Mouse (Mus musculus) spleen, adult 2 months (tissue): ENCODE data around the gene Arsk. TPM values are rescaled to one million over a fixed set of nuclear protein-coding genes. Genes with fewer than 3 reads are reported as not detected.

Source experiments
- DNase-seq, 2 experiments: peaks; one replicate each; pipeline versions ENCODE4 v3.0.0 to v3.0.0-alpha.2; 2012 to 2021; ENCODE audit warnings: low spot score in 2 of 2, low read depth in 1 of 2
- H3K27ac ChIP-seq: fragments of 200-500 bp; 2 replicates; pipeline ENCODE4 v1.5.1; 2012; ENCODE audit warnings: low read length, inconsistent platforms; ENCODE audit not compliant: insufficient read depth
- H3K27me3 ChIP-seq: fragments of 200-500 bp; 2 replicates; pipeline ENCODE4 v1.6.1; 2012; ENCODE audit warnings: mild to moderate bottlenecking, moderate library complexity, low read length, inconsistent platforms; ENCODE audit not compliant: control insufficient read depth, insufficient read depth
- H3K36me3 ChIP-seq: fragments of 200-500 bp; 2 replicates; pipeline ENCODE4 v1.6.1; 2012; ENCODE audit warnings: mild to moderate bottlenecking, low read length, inconsistent platforms; ENCODE audit not compliant: control insufficient read depth, insufficient read depth
- H3K4me1 ChIP-seq: fragments of 200-500 bp; 2 replicates; pipeline ENCODE4 v1.6.1; 2011; ENCODE audit warnings: inconsistent platforms; ENCODE audit not compliant: control insufficient read depth, insufficient read depth, insufficient read length
- H3K4me3 ChIP-seq: fragments of 200-500 bp; 2 replicates; pipeline ENCODE4 v1.5.1; 2011; ENCODE audit warnings: mild to moderate bottlenecking, inconsistent platforms; ENCODE audit not compliant: insufficient read depth, insufficient read length; ENCODE audit errors: extremely low read depth
- CTCF ChIP-seq: fragments of 200-500 bp; IDR thresholded peaks from 2 replicates; pipeline ENCODE4 v1.5.1; 2011; ENCODE audit warnings: mild to moderate bottlenecking, inconsistent platforms; ENCODE audit not compliant: insufficient read depth, insufficient read length, insufficient replicate concordance; ENCODE audit errors: extremely low read depth
- POLR2A ChIP-seq: fragments of 200-500 bp; IDR thresholded peaks from 2 replicates; pipeline ENCODE4 v1.6.1; 2011; ENCODE audit warnings: low read depth, low read length, inconsistent platforms
- WGBS: fragments of 180-500 bp; shearing (Covaris S2); methylation state at CpG from one replicate; pipeline ENCODE4 v1.1.7; 2018; 5-methylcytosine and 5-hydroxymethylcytosine counted together
- polyA plus RNA-seq: library from polyadenylated mRNA; depleted of rRNA; stranded (reverse); fragments of >200 nt; gene quantifications from 2 replicates; pipeline ENCODE4 v1.2.3, GENCODE M21; 2012; rRNA removed

The Arsk gene
- polyA plus RNA-seq, 1 experiment: 3.1 TPM

- no peak for DNase-seq
- WGBS: 74% methylated on average over 2 of the region's 2 CpGs
- Histone ChIP-seq H3K27ac (no peak overlapping the region), H3K27me3 (no peaks in the 10 kb centered on the region), H3K4me1 (0 out of 2 replicates have a peak, but pooled peaks cover 2% of the 10 kb centered on the region), H3K36me3 (no peaks in the 10 kb centered on the region), H3K4me3 (no peak overlapping the region)
- TF ChIP-seq POLR2A: no peak
- no peak for TF ChIP-seq CTCF
Measured at GRCm38 (mm10) chr13:76014511-76014910, 83.9 kb downstream of the Arsk start.

Other genes starting within 250 kb of the Arsk start
- gene Rhobtb3, start 154.7 kb downstream of the Arsk start, polyA plus RNA-seq: 1.2 and 1.6 TPM in 2 replicates
- not detected in 2 replicates for gene Spata9, start 131.5 kb downstream of the Arsk start, polyA plus RNA-seq
- 2.8 and 3.4 TPM in 2 replicates for gene Rfesd, start 79.9 kb downstream of the Arsk start, polyA plus RNA-seq
- 0.20 and 0.42 TPM in 2 replicates for gene Gpr150, start 41.7 kb downstream of the Arsk start, polyA plus RNA-seq
- 4.8 and 5.1 TPM in 2 replicates for gene Ttc37, start 74 bp upstream of the Arsk start, polyA plus RNA-seq
- not detected in 2 replicates for gene Fam81b, start 206.4 kb upstream of the Arsk start, polyA plus RNA-seq